Mouse (Mus musculus): ENCODE measurements around the gene Pusl1. TPM values are rescaled to one million over a fixed set of nuclear protein-coding genes. Genes with fewer than 3 reads are reported as not detected.

Pusl1 gene
- polyA plus RNA-seq (2015; fragmentation: Nextera tagmentation; extraction: Ambion mirVana): 59.1 and 69.2 TPM in 2 replicates

GRCm38 (mm10) chr4:155891551-155892001 lies at the start of gene Pusl1, which contains the start of gene Acap3:
TSS of gene Pusl1 (minus strand) at chr4:155891781.
TSS of gene Acap3 (plus strand) at chr4:155891822.

GRCm38 (mm10) chr4:155869317-155870033 lies 22.1 kb downstream of the Pusl1 start, which contains the start of the genes Cptp and Ints11:
TSS of gene Cptp (minus strand) at chr4:155869440.
TSS of gene Ints11 (plus strand) at chr4:155869546.

DNA sequence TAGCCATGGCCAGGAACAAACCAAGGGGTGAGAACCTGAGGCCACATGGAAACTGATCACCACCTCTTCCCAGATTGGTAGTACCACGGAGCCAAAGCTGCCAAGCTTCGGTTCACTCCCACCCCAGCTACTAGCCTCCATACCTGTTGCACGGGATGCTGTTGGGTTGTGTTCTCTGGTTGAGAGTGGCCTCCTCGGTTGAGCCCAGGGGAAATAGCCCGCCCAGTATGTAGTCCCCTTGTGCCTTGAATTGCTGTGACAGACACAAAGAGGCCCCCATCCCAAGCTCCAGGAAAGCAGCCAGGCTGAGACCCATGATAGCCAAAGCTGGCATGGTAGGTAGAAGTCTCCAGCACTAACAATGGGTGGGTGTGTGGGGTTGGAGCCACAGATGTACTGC lies 28.6 kb downstream of the Pusl1 start, which contains the start of gene Tas1r3:
Gene Tas1r3, minus strand, starts transcription at position 362 of the 400 bp plus-strand sequence.

DNA sequence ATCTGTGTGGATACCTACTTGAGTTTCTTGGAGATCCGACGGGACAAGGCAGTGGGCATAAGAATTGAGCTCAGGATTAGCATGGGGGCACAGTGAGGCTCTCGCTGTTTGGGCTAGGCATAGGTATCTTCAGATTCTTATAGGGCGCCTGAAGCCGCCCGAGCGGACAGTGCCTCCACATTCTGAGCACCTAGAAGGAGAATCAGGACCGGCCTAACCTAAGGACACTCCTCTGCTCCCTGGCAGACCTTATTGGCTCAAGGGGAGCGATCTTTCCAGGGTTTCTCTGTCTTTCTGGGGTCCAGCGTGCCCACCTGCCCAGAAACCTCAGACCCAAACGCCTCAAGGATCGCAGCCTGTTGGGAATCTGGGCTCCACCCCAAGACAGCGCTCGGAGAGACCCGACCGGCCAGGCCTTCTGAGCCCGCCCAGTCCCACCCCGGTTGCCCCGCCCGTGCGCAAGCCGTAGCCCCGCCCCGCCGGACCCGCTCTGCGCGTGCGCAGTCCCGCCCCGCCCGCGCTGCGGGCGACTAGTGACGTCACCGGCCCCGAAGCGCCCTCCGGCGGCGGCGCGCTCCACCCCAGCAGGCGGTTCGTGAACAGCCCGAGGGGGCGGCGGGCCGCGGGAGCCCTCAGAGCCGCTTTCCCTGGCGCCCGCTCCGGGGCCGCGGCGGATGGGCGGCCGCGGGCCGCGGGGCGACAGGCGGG lies 44.6 kb downstream of the Pusl1 start, which contains the start of gene Dvl1:
Gene Dvl1, plus strand, starts transcription at position 532 of the 708 bp plus-strand sequence.

DNA sequence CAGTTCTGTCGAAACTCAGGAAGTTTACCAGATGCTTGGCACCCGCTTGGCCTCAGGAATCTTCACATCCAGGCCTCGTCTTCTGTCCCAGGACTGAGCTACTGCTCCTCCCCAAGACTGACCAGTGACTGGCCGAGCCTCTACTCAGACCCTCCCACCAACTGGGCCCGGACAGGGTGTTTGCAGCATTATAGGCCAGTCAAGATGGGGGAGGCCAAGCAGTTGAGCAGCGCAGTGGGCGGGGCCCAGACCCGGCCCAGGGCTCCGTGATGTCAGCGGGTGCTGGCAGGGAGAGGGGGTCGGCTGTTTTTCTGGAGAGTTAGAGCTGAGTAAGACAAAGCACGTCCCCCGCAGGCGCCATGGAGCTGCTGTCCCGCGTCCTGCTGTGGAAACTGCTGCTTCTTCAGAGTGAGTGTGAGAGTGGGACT lies 52.1 kb downstream of the Pusl1 start, which contains the start of gene Mxra8:
Gene Mxra8, plus strand, starts transcription at position 198 of the 428 bp plus-strand sequence.

Small RNA genes lying within 50 kb of the gene (microRNA-seq; reads per million reads assigned to microRNA genes)
- not detected for gene Gm22991

Other genes starting within 250 kb of the Pusl1 start
- gene Gm10563, start 246.4 kb downstream of the Pusl1 start, polyA plus RNA-seq (2015; fragmentation: Nextera tagmentation; extraction: Ambion mirVana): not detected in 2 replicates
- gene Mmp23, start 238.4 kb downstream of the Pusl1 start, polyA plus RNA-seq (2015; fragmentation: Nextera tagmentation; extraction: Ambion mirVana): 14.1 and 17.6 TPM in 2 replicates
- gene Mib2, start 222.6 kb downstream of the Pusl1 start, polyA plus RNA-seq (2015; fragmentation: Nextera tagmentation; extraction: Ambion mirVana): 47.2 and 56.0 TPM in 2 replicates
- gene Fndc10, start 197.4 kb downstream of the Pusl1 start, polyA plus RNA-seq (2015; fragmentation: Nextera tagmentation; extraction: Ambion mirVana): 35.0 and 37.4 TPM in 2 replicates
- 168 and 177 TPM in 2 replicates for gene Ssu72, start 187.0 kb downstream of the Pusl1 start, polyA plus RNA-seq (2015; fragmentation: Nextera tagmentation; extraction: Ambion mirVana)
- gene Tmem240, start 157.0 kb downstream of the Pusl1 start, polyA plus RNA-seq (2015; fragmentation: Nextera tagmentation; extraction: Ambion mirVana): 44.7 and 52.1 TPM in 2 replicates
- 68.6 and 78.0 TPM in 2 replicates for gene Atad3a, start 130.7 kb downstream of the Pusl1 start, polyA plus RNA-seq (2015; fragmentation: Nextera tagmentation; extraction: Ambion mirVana)
- gene Vwa1, start 117.1 kb downstream of the Pusl1 start, polyA plus RNA-seq (2015; fragmentation: Nextera tagmentation; extraction: Ambion mirVana): 32.3 and 34.3 TPM in 2 replicates
- 1.4 and 2.4 TPM in 2 replicates for gene Tmem88b, start 105.9 kb downstream of the Pusl1 start, polyA plus RNA-seq (2015; fragmentation: Nextera tagmentation; extraction: Ambion mirVana)
- gene Ankrd65, start 101.3 kb downstream of the Pusl1 start, polyA plus RNA-seq (2015; fragmentation: Nextera tagmentation; extraction: Ambion mirVana): not detected in 2 replicates
- gene Mrpl20, start 88.9 kb downstream of the Pusl1 start, polyA plus RNA-seq (2015; fragmentation: Nextera tagmentation; extraction: Ambion mirVana): 309 and 322 TPM in 2 replicates
- 81.5 and 90.5 TPM in 2 replicates for gene Ccnl2, start 79.3 kb downstream of the Pusl1 start, polyA plus RNA-seq (2015; fragmentation: Nextera tagmentation; extraction: Ambion mirVana)
- gene Aurkaip1, start 60.5 kb downstream of the Pusl1 start, polyA plus RNA-seq (2015; fragmentation: Nextera tagmentation; extraction: Ambion mirVana): 162 and 166 TPM in 2 replicates
- gene Mxra8, start 52.1 kb downstream of the Pusl1 start, polyA plus RNA-seq (2015; fragmentation: Nextera tagmentation; extraction: Ambion mirVana): 42.9 and 43.1 TPM in 2 replicates
- 30.4 and 32.0 TPM in 2 replicates for gene Dvl1, start 44.4 kb downstream of the Pusl1 start, polyA plus RNA-seq (2015; fragmentation: Nextera tagmentation; extraction: Ambion mirVana)
- gene Tas1r3, start 28.4 kb downstream of the Pusl1 start, polyA plus RNA-seq (2015; fragmentation: Nextera tagmentation; extraction: Ambion mirVana): 0.21 and 0.23 TPM in 2 replicates
- gene Cptp, start 22.3 kb downstream of the Pusl1 start, polyA plus RNA-seq (2015; fragmentation: Nextera tagmentation; extraction: Ambion mirVana): 26.1 and 30.4 TPM in 2 replicates
- 45.7 and 52.0 TPM in 2 replicates for gene Ints11, start 22.2 kb downstream of the Pusl1 start, polyA plus RNA-seq (2015; fragmentation: Nextera tagmentation; extraction: Ambion mirVana)
- gene Acap3, start within 50 bp of the Pusl1 start, polyA plus RNA-seq (2015; fragmentation: Nextera tagmentation; extraction: Ambion mirVana): 41.3 and 47.0 TPM in 2 replicates
- 98.7 and 119 TPM in 2 replicates for gene Ube2j2, start 52.0 kb upstream of the Pusl1 start, polyA plus RNA-seq (2015; fragmentation: Nextera tagmentation; extraction: Ambion mirVana)
- gene C1qtnf12, start 70.5 kb upstream of the Pusl1 start, polyA plus RNA-seq (2015; fragmentation: Nextera tagmentation; extraction: Ambion mirVana): 25.2 and 29.4 TPM in 2 replicates
- 30.0 and 31.9 TPM in 2 replicates for gene B3galt6, start 100.9 kb upstream of the Pusl1 start, polyA plus RNA-seq (2015; fragmentation: Nextera tagmentation; extraction: Ambion mirVana)
- gene Sdf4, start 101.1 kb upstream of the Pusl1 start, polyA plus RNA-seq (2015; fragmentation: Nextera tagmentation; extraction: Ambion mirVana): 119 and 121 TPM in 2 replicates
- 0.34 TPM in 1 of 2 replicates, not detected in the other for gene Tnfrsf4, start 122.1 kb upstream of the Pusl1 start, polyA plus RNA-seq (2015; fragmentation: Nextera tagmentation; extraction: Ambion mirVana)
- gene Tnfrsf18, start 134.4 kb upstream of the Pusl1 start, polyA plus RNA-seq (2015; fragmentation: Nextera tagmentation; extraction: Ambion mirVana): 1.3 TPM in 2 replicates
- gene Ttll10, start 167.6 kb upstream of the Pusl1 start, polyA plus RNA-seq (2015; fragmentation: Nextera tagmentation; extraction: Ambion mirVana): not detected in 2 replicates
- gene 9430015G10Rik, start 218.2 kb upstream of the Pusl1 start, polyA plus RNA-seq (2015; fragmentation: Nextera tagmentation; extraction: Ambion mirVana): 13.9 and 15.8 TPM in 2 replicates
- gene Rnf223, start 238.7 kb upstream of the Pusl1 start, polyA plus RNA-seq (2015; fragmentation: Nextera tagmentation; extraction: Ambion mirVana): 0.18 and 0.23 TPM in 2 replicates

Measured in neural tube, postnatal 0 days (tissue).